Mouse (Mus musculus): ENCODE data around the gene Mettl1. TPM values are rescaled to one million over a fixed set of nuclear protein-coding genes. Genes with fewer than 3 reads are reported as not detected.

The Mettl1 gene
- total and polyA plus RNA-seq, 2 experiments from 2014 or later, result 10.9 to 21.0 TPM

GRCm38 (mm10) chr10:127043187-127043586 lies 2.0 kb downstream of the Mettl1 start:
- Histone ChIP-seq H3K9ac (no peak overlapping the region), H3K9me3 (ENCODE audit: low read length) (no peaks in the 10 kb centered on the region), H3K4me1 (ENCODE audit: insufficient read depth) (peaks cover 6% of the 10 kb centered on the region), H3K27ac (ENCODE audit: low read depth, low read length) (no peak overlapping the region), H3K4me3 (ENCODE audit: low read depth, low read length) (no peak overlapping the region), H3K27me3 (ENCODE audit: insufficient read depth, low read length) (peaks cover 5% of the 10 kb centered on the region; the same call in 1 of the 2 replicates), H3K36me3 (ENCODE audit: insufficient read depth) (0 out of 2 replicates have a peak, but pooled peaks cover 3% of the 10 kb centered on the region), H3K4me2 (ENCODE audit: low read depth) (no peak overlapping the region)
- TF ChIP-seq CTCF (IDR thresholded peaks at IDR 0.05; ENCODE audit: low read depth), result no peak
- 87% methylated on average over 6 of the region's 6 CpGs for WGBS
- DNase-seq (no peak), ATAC-seq (no peak)

- Histone ChIP-seq H3K27me3 (ENCODE audit: insufficient read depth, low read length) (peaks cover 32% of the 10 kb centered on the region), H3K9ac (no peak within 1 kb of the TSS), H3K4me2 (ENCODE audit: low read depth) (no peak within 1 kb of the TSS), H3K4me3 (ENCODE audit: low read depth, low read length) (no peak within 1 kb of the TSS), H3K27ac (ENCODE audit: low read depth, low read length) (no peak within 1 kb of the TSS), H3K9me3 (ENCODE audit: low read length) (no peaks in the 10 kb centered on the region), H3K36me3 (ENCODE audit: insufficient read depth) (peaks cover 4% of the 10 kb centered on the region; the same call in 1 of the 2 replicates), H3K4me1 (ENCODE audit: insufficient read depth) (no peaks in the 10 kb centered on the region)
- 27% methylated on average over 5 of the region's 5 CpGs for WGBS
- no peak for TF ChIP-seq CTCF (IDR thresholded peaks at IDR 0.05; ENCODE audit: low read depth)
- ATAC-seq (no peak), DNase-seq (no peak)
Observed at GRCm38 (mm10) chr10:127047954-127048353, 6.7 kb downstream of the Mettl1 start, which contains the start of gene Cyp27b1. TSS of gene Cyp27b1 (plus strand) at chr10:127048250.

GRCm38 (mm10) chr10:127048608-127049394 lies 7.6 kb downstream of the Mettl1 start:
- WGBS, result 5% methylated on average over 35 of the region's 35 CpGs
- no peaks in the 10 kb centered on the region for H3K9me3 ChIP-seq (ENCODE audit: low read length)
- DNase-seq, result no peak
- H3K4me1 ChIP-seq (ENCODE audit: insufficient read depth), result no peaks in the 10 kb centered on the region
- peaks cover 8% of the 10 kb centered on the region; the same call in 1 of the 2 replicates for H3K36me3 ChIP-seq (ENCODE audit: insufficient read depth)
- no peak overlapping the region for H3K27ac ChIP-seq (ENCODE audit: low read depth, low read length)
- ATAC-seq, result peak; percentile 34; the same call in 1 of the 2 replicates
- H3K9ac ChIP-seq, result no peak overlapping the region
- peak; percentile 24; the same call in 1 of the 2 replicates for TF ChIP-seq CTCF (IDR thresholded peaks at IDR 0.05; ENCODE audit: low read depth)
- no peak overlapping the region for H3K4me3 ChIP-seq (ENCODE audit: low read depth, low read length)
- H3K4me2 ChIP-seq (ENCODE audit: low read depth), result no peak overlapping the region
- H3K27me3 ChIP-seq (ENCODE audit: insufficient read depth, low read length), result peaks cover 32% of the 10 kb centered on the region

- Histone ChIP-seq H3K27me3 (ENCODE audit: insufficient read depth, low read length) (peaks cover 32% of the 10 kb centered on the region), H3K4me1 (ENCODE audit: insufficient read depth) (no peaks in the 10 kb centered on the region), H3K4me2 (ENCODE audit: low read depth) (no peak overlapping the region), H3K9me3 (ENCODE audit: low read length) (no peaks in the 10 kb centered on the region), H3K4me3 (ENCODE audit: low read depth, low read length) (no peak overlapping the region), H3K36me3 (ENCODE audit: insufficient read depth) (peaks cover 15% of the 10 kb centered on the region; the same call in 1 of the 2 replicates), H3K9ac (no peak overlapping the region), H3K27ac (ENCODE audit: low read depth, low read length) (no peak overlapping the region)
- DNase-seq (no peak), ATAC-seq (no peak)
- peak; percentile 12; the same call in 1 of the 2 replicates for TF ChIP-seq CTCF (IDR thresholded peaks at IDR 0.05; ENCODE audit: low read depth)
- 3% methylated on average over 29 of the region's 29 CpGs for WGBS
Observed at GRCm38 (mm10) chr10:127049395-127050118, 8.3 kb downstream of the Mettl1 start.

GRCm38 (mm10) chr10:127050119-127050474 lies 8.9 kb downstream of the Mettl1 start:
- no peak for TF ChIP-seq CTCF (IDR thresholded peaks at IDR 0.05; ENCODE audit: low read depth)
- ATAC-seq (no peak), DNase-seq (no peak)
- WGBS, result 17% methylated on average over 10 of the region's 10 CpGs
- H3K36me3 ChIP-seq (ENCODE audit: insufficient read depth), result peaks cover 18% of the 10 kb centered on the region
- no peak overlapping the region for H3K4me3 ChIP-seq (ENCODE audit: low read depth, low read length)
- no peaks in the 10 kb centered on the region for H3K4me1 ChIP-seq (ENCODE audit: insufficient read depth)
- H3K27me3 ChIP-seq (ENCODE audit: insufficient read depth, low read length), result peaks cover 32% of the 10 kb centered on the region
- H3K9ac ChIP-seq, result no peak overlapping the region
- H3K9me3 ChIP-seq (ENCODE audit: low read length), result no peaks in the 10 kb centered on the region
- H3K4me2 ChIP-seq (ENCODE audit: low read depth), result no peak overlapping the region
- H3K27ac ChIP-seq (ENCODE audit: low read depth, low read length), result no peak overlapping the region

- no peak for DNase-seq
- H3K27ac ChIP-seq (ENCODE audit: low read depth, low read length), result no peak overlapping the region
- peaks cover 13% of the 10 kb centered on the region for H3K27me3 ChIP-seq (ENCODE audit: insufficient read depth, low read length)
- 0 out of 2 replicates have a peak, but pooled peaks cover 7% of the 10 kb centered on the region for H3K4me1 ChIP-seq (ENCODE audit: insufficient read depth)
- H3K4me3 ChIP-seq (ENCODE audit: low read depth, low read length), result no peak overlapping the region
- ATAC-seq, result no peak
- no peak overlapping the region for H3K9ac ChIP-seq
- peaks cover 46% of the 10 kb centered on the region for H3K36me3 ChIP-seq (ENCODE audit: insufficient read depth)
- WGBS, result 75% methylated on average over 4 of the region's 4 CpGs
- no peak for TF ChIP-seq CTCF (IDR thresholded peaks at IDR 0.05; ENCODE audit: low read depth)
- H3K4me2 ChIP-seq (ENCODE audit: low read depth), result no peak overlapping the region
- no peaks in the 10 kb centered on the region for H3K9me3 ChIP-seq (ENCODE audit: low read length)
Observed at GRCm38 (mm10) chr10:127054646-127055045, 13.4 kb downstream of the Mettl1 start.

GRCm38 (mm10) chr10:127055406-127055805 lies 14.2 kb downstream of the Mettl1 start:
- H3K27ac ChIP-seq (ENCODE audit: low read depth, low read length), result no peak overlapping the region
- H3K36me3 ChIP-seq (ENCODE audit: insufficient read depth), result peaks cover 46% of the 10 kb centered on the region
- peaks cover 5% of the 10 kb centered on the region for H3K27me3 ChIP-seq (ENCODE audit: insufficient read depth, low read length)
- no peak overlapping the region for H3K4me2 ChIP-seq (ENCODE audit: low read depth)
- 93% methylated on average over 8 of the region's 8 CpGs for whole genome bisulfite sequencing
- ATAC-seq, result no peak
- 0 out of 2 replicates have a peak, but pooled peaks cover 7% of the 10 kb centered on the region for H3K4me1 ChIP-seq (ENCODE audit: insufficient read depth)
- no peak for DNase-seq
- no peak overlapping the region for H3K4me3 ChIP-seq (ENCODE audit: low read depth, low read length)
- no peak for TF ChIP-seq CTCF (IDR thresholded peaks at IDR 0.05; ENCODE audit: low read depth)
- no peak overlapping the region for H3K9ac ChIP-seq
- no peaks in the 10 kb centered on the region for H3K9me3 ChIP-seq (ENCODE audit: low read length)

All from forebrain, postnatal 0 days (tissue).